Mouse (Mus musculus): ENCODE measurements at regions not wholly inside any gene's neighbourhood (a gene's known extent, or its start where the extent isn't known, plus 50 kb on each side); places are given as distances from the start of the nearest gene placed in this dataset.

- Histone ChIP-seq H3K4me1 (ENCODE audit: control insufficient read depth, insufficient read depth, low read length) (no peaks in the 10 kb centered on the region), H3K27ac (ENCODE audit: low read depth, low read length) (no peak overlapping the region), H3K9me3 (ENCODE audit: control insufficient read depth, low read length) (no peaks in the 10 kb centered on the region), H3K4me3 (ENCODE audit: low read length) (no peak overlapping the region), H3K9ac (ENCODE audit: low read depth, low read length) (no peak overlapping the region), H3K4me2 (replicated peaks; ENCODE audit: low read depth, low read length) (no peak overlapping the region), H3K36me3 (ENCODE audit: control insufficient read depth, insufficient read depth, low read length) (no peaks in the 10 kb centered on the region), H3K27me3 (ENCODE audit: control insufficient read depth, insufficient read depth, low read length) (no peaks in the 10 kb centered on the region)
- 77% methylated on average over 4 of the region's 4 CpGs for WGBS
- no peak for ATAC-seq (ENCODE audit: low FRiP score, low TSS enrichment)
Measured at GRCm38 (mm10) chr5:28947465-28947864, 248.3 kb upstream of the Rnf32 start.

- no peaks in the 10 kb centered on the region for H3K36me3 ChIP-seq (ENCODE audit: control insufficient read depth, insufficient read depth, low read length)
- H3K4me3 ChIP-seq (ENCODE audit: low read length) = no peak overlapping the region
- H3K27me3 ChIP-seq (ENCODE audit: control insufficient read depth, insufficient read depth, low read length) = no peaks in the 10 kb centered on the region
- WGBS = 25% methylated on average over 13 of the region's 13 CpGs
- H3K4me1 ChIP-seq (ENCODE audit: control insufficient read depth, insufficient read depth, low read length) = no peaks in the 10 kb centered on the region
- H3K27ac ChIP-seq (ENCODE audit: low read depth, low read length) = no peak overlapping the region
- H3K4me2 ChIP-seq (replicated peaks; ENCODE audit: low read depth, low read length) = no peak overlapping the region
- H3K9ac ChIP-seq (ENCODE audit: low read depth, low read length) = no peak overlapping the region
- no peak for ATAC-seq (ENCODE audit: low FRiP score, low TSS enrichment)
- H3K9me3 ChIP-seq (ENCODE audit: control insufficient read depth, low read length) = no peaks in the 10 kb centered on the region
Measured at GRCm38 (mm10) chr5:28943571-28944316, 252.0 kb upstream of the Rnf32 start.

GRCm38 (mm10) chr5:28940972-28941371 lies 254.8 kb upstream of the Rnf32 start:
- H3K9me3 ChIP-seq (ENCODE audit: control insufficient read depth, low read length) = no peaks in the 10 kb centered on the region
- H3K27me3 ChIP-seq (ENCODE audit: control insufficient read depth, insufficient read depth, low read length) = no peaks in the 10 kb centered on the region
- no peak for ATAC-seq (ENCODE audit: low FRiP score, low TSS enrichment)
- no peaks in the 10 kb centered on the region for H3K36me3 ChIP-seq (ENCODE audit: control insufficient read depth, insufficient read depth, low read length)
- no peak overlapping the region for H3K4me2 ChIP-seq (replicated peaks; ENCODE audit: low read depth, low read length)
- no peak overlapping the region for H3K4me3 ChIP-seq (ENCODE audit: low read length)
- 87% methylated on average over 5 of the region's 5 CpGs for WGBS
- H3K9ac ChIP-seq (ENCODE audit: low read depth, low read length) = no peak overlapping the region
- no peaks in the 10 kb centered on the region for H3K4me1 ChIP-seq (ENCODE audit: control insufficient read depth, insufficient read depth, low read length)
- H3K27ac ChIP-seq (ENCODE audit: low read depth, low read length) = no peak overlapping the region

GRCm38 (mm10) chr5:28919296-28920063 lies 276.3 kb upstream of the Rnf32 start:
- H3K36me3 ChIP-seq (ENCODE audit: control insufficient read depth, insufficient read depth, low read length) = no peaks in the 10 kb centered on the region
- no peaks in the 10 kb centered on the region for H3K27me3 ChIP-seq (ENCODE audit: control insufficient read depth, insufficient read depth, low read length)
- no peak overlapping the region for H3K4me3 ChIP-seq (ENCODE audit: low read length)
- H3K4me2 ChIP-seq (replicated peaks; ENCODE audit: low read depth, low read length) = no peak overlapping the region
- ATAC-seq (ENCODE audit: low FRiP score, low TSS enrichment) = no peak
- no peak overlapping the region for H3K27ac ChIP-seq (ENCODE audit: low read depth, low read length)
- 93% methylated on average over 4 of the region's 4 CpGs for WGBS
- H3K4me1 ChIP-seq (ENCODE audit: control insufficient read depth, insufficient read depth, low read length) = no peaks in the 10 kb centered on the region
- no peaks in the 10 kb centered on the region for H3K9me3 ChIP-seq (ENCODE audit: control insufficient read depth, low read length)
- H3K9ac ChIP-seq (ENCODE audit: low read depth, low read length) = no peak overlapping the region

GRCm38 (mm10) chr5:28904500-28904899 lies 291.3 kb upstream of the Rnf32 start:
- Histone ChIP-seq H3K27me3 (ENCODE audit: control insufficient read depth, insufficient read depth, low read length) (no peaks in the 10 kb centered on the region), H3K9me3 (ENCODE audit: control insufficient read depth, low read length) (no peaks in the 10 kb centered on the region)
- ATAC-seq (ENCODE audit: low FRiP score, low TSS enrichment) = no peak

GRCm38 (mm10) chr5:28903805-28904320 lies 291.9 kb upstream of the Rnf32 start:
- no peaks in the 10 kb centered on the region for H3K9me3 ChIP-seq (ENCODE audit: control insufficient read depth, low read length)
- H3K36me3 ChIP-seq (ENCODE audit: control insufficient read depth, insufficient read depth, low read length) = no peaks in the 10 kb centered on the region
- no peak overlapping the region for H3K9ac ChIP-seq (ENCODE audit: low read depth, low read length)
- WGBS = 26% methylated on average over 3 of the region's 3 CpGs
- H3K27me3 ChIP-seq (ENCODE audit: control insufficient read depth, insufficient read depth, low read length) = no peaks in the 10 kb centered on the region
- H3K4me1 ChIP-seq (ENCODE audit: control insufficient read depth, insufficient read depth, low read length) = no peaks in the 10 kb centered on the region
- H3K4me3 ChIP-seq (ENCODE audit: low read length) = no peak overlapping the region
- H3K4me2 ChIP-seq (replicated peaks; ENCODE audit: low read depth, low read length) = no peak overlapping the region
- ATAC-seq (ENCODE audit: low FRiP score, low TSS enrichment) = no peak
- no peak overlapping the region for H3K27ac ChIP-seq (ENCODE audit: low read depth, low read length)

More at GRCm38 (mm10) chr5:28904500-28904899, 291.3 kb upstream of the Rnf32 start:
- no peaks in the 10 kb centered on the region for H3K36me3 ChIP-seq (ENCODE audit: control insufficient read depth, insufficient read depth, low read length)
- 47% methylated on average over 4 of the region's 4 CpGs for WGBS
- H3K9ac ChIP-seq (ENCODE audit: low read depth, low read length) = no peak overlapping the region
- H3K27ac ChIP-seq (ENCODE audit: low read depth, low read length) = no peak overlapping the region
- no peak overlapping the region for H3K4me2 ChIP-seq (replicated peaks; ENCODE audit: low read depth, low read length)
- H3K4me3 ChIP-seq (ENCODE audit: low read length) = no peak overlapping the region
- no peaks in the 10 kb centered on the region for H3K4me1 ChIP-seq (ENCODE audit: control insufficient read depth, insufficient read depth, low read length)

GRCm38 (mm10) chr5:28892703-28893249 lies 303.0 kb upstream of the Rnf32 start:
- no peak for ATAC-seq (ENCODE audit: low FRiP score, low TSS enrichment)
- no peaks in the 10 kb centered on the region for H3K9me3 ChIP-seq (ENCODE audit: control insufficient read depth, low read length)
- no peak overlapping the region for H3K4me2 ChIP-seq (replicated peaks; ENCODE audit: low read depth, low read length)
- no peak overlapping the region for H3K4me3 ChIP-seq (ENCODE audit: low read length)
- 18% methylated on average over 10 of the region's 10 CpGs for WGBS
- no peaks in the 10 kb centered on the region for H3K4me1 ChIP-seq (ENCODE audit: control insufficient read depth, insufficient read depth, low read length)
- no peaks in the 10 kb centered on the region for H3K27me3 ChIP-seq (ENCODE audit: control insufficient read depth, insufficient read depth, low read length)
- no peak overlapping the region for H3K27ac ChIP-seq (ENCODE audit: low read depth, low read length)
- H3K36me3 ChIP-seq (ENCODE audit: control insufficient read depth, insufficient read depth, low read length) = no peaks in the 10 kb centered on the region
- no peak overlapping the region for H3K9ac ChIP-seq (ENCODE audit: low read depth, low read length)

- Histone ChIP-seq H3K27ac (ENCODE audit: low read depth, low read length) (no peak overlapping the region), H3K9ac (ENCODE audit: low read depth, low read length) (no peak overlapping the region), H3K27me3 (ENCODE audit: control insufficient read depth, insufficient read depth, low read length) (no peaks in the 10 kb centered on the region), H3K4me3 (ENCODE audit: low read length) (no peak overlapping the region), H3K36me3 (ENCODE audit: control insufficient read depth, insufficient read depth, low read length) (no peaks in the 10 kb centered on the region), H3K9me3 (ENCODE audit: control insufficient read depth, low read length) (no peaks in the 10 kb centered on the region), H3K4me1 (ENCODE audit: control insufficient read depth, insufficient read depth, low read length) (no peaks in the 10 kb centered on the region), H3K4me2 (replicated peaks; ENCODE audit: low read depth, low read length) (no peak overlapping the region)
- WGBS = 50% methylated on average over 7 of the region's 7 CpGs
- no peak for ATAC-seq (ENCODE audit: low FRiP score, low TSS enrichment)
Measured at GRCm38 (mm10) chr5:28891988-28892387, 303.8 kb upstream of the Rnf32 start.
